Mouse (Mus musculus): ENCODE results near the gene Ift140.
A peak's percentile ranks its signal among the peaks of the same experiment; 100 is the strongest.

Gene Ift140

DNA sequence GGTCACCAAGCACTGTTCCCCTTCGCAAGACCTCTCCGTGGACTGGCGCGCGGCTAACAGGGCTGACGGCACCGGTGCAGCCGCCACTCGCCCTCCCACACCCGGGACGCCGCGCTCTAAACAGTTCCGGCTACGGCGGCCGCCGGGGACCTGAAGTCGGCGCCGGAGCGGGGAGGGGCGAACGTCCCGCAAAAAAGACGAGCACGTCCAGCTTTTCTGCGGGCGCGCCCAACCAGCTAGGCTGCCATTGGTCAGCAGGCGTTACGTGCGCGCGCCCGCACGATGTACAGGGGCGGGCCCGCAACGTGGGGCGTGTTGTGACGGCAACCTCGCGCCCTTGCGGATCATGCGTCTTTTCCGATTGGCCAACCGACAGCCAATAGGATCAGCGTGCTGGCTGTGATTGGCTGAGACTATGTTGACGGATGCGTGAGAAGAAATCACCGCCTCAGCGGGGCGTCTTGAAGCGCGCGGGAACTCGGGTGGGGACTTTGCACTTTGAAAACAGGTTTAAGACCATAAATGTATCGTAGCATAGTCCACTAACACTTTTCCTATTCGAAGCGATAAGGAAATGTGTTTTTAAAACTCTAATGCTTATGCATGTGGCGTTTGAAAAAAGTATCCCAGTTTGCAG, at the start of gene Ift140, which contains the start of gene Cramp1l:
TSS of gene Ift140 (plus strand) at position 431 of the 637 bp plus-strand sequence.
TSS of gene Cramp1l (minus strand) at position 134 of the 637 bp plus-strand sequence.
- DNase-seq, result peak; percentile 96 to 97

- no peak for DNase-seq
These were observed 28.7 kb upstream of the Ift140 start for GRCm38 (mm10) chr17:24987221-24987620.

DNA sequence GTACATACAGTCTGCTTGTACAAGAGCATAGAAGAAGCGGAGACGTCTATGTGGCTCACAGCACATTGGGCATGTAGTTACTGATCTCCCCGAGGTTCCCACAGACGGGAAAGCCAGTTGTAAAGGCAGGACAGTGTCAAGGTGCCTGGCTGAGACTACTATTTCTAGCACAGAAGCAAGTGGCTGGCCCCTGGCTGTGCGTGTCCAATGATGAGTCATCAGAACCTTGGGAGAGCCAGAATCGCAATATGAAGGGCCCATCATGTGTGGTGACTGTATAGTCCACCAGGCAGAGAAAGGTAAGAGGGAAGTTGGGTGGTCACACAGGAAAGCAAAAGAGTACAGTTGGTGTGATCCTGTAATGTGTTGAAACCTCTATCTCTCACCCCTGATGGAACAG, 21.2 kb upstream of the Ift140 start:
- no peak for DNase-seq

DNA sequence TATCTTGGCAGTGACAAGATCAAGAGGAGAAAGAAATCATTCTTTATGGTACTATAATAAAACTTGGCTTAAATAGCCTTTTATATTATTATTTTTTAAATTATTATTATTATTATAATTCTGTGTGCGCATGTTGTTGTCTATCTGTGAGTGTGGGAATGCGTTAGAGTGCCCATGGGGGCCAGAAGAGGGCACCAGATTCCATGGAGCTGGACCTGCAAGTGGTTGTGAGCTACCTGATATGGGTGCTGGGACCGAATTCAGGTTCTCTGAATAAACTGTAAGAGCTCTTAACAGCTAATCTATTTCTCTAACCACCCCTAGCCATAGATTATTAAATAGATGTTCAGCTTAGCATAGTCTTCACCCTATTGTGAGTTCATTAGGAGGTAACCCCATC, 10.8 kb upstream of the Ift140 start:
- DNase-seq, result no peak

GRCm38 (mm10) chr17:25007480-25007879, 8.4 kb upstream of the Ift140 start:
- no peak for DNase-seq

DNA sequence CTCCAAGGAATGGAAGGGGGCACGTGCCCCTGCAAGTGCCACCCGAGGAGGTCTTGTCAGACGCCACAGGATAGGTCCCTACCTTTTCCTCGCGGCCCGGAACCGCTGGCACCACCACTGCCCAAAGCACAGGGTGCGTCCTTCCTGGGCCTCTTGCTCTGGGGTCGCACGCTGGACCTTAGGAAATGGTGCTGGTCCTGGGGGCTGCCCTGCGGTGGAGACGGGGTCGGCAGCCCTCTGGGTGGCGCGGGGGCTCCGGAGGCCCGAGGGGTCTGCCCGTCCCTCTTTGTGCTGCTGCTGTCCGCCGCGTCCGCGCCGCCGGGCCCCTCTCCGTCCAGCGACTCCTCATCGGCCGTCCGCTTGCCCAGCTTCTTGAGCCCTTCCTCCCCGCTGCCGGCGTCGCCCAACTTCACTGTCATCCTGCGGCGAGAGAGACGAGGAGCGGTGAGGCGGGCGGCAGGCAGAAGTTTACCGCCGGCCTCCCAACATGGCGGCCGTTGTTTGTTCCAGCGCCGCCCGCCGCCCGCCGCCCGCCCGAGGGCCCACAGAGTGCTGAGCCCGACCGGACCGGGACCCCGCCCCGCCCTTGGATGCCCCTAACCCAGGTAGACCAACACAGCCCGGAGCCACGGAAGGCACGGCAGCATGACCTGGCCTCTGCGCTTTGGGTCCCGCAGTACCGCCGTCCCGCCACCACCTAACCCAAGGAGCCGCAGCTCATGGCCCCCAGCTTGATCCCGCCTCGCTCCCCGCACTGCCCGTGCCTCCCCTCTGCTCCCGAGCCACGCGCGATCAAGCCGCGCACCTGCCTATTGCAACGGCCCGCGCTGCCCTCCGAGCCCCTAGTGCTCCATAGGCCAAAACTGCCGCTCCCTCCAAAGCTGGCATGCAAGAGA, 2.0 kb upstream of the Ift140 start:
- peak; percentile 9 to 27 for DNase-seq

- DNase-seq, result no peak
These were observed 879 bp upstream of the Ift140 start for GRCm38 (mm10) chr17:25014841-25015570.

DNA sequence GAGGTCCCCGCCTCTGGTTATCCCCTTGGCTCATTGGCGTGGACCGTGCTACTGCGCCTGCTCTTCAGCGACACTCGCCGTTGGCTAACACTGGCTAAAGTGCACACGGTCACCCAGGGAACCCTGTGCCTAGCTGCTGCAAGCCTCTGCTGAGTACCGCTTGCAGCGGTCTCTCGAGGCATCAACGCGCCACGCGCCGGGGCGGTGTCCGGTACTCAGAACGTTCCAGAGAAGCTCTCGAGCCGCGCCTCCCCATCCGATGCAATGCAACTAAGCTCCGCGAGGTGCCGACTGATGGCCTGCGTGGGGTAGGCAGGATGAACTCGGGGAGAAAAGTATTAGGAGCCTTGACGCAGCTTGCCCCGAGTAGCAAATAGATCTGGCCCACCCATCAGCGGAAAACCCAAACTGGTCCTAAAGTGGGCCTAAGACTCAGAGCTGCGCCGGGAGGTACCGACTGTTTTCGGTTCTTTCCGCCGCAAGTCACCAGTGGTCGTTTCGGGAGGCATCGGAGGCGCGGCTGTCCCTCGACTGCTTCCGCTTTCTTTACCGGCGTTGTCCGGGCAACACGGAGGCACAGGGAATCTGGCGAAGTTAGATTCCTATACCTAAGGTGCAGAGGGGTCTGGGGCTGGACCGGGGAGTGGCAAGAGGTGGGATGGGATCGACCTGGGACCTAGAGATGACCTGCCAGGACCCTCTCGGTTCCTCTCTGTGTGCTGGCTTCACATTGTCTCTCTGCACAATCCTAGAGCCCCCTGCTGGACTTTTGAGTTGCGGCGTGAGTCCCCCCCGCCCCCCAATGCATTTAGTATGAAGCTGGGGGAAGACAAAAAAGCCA, 627 bp downstream of the Ift140 start:
- peak; percentile 48 to 59 for DNase-seq

DNA sequence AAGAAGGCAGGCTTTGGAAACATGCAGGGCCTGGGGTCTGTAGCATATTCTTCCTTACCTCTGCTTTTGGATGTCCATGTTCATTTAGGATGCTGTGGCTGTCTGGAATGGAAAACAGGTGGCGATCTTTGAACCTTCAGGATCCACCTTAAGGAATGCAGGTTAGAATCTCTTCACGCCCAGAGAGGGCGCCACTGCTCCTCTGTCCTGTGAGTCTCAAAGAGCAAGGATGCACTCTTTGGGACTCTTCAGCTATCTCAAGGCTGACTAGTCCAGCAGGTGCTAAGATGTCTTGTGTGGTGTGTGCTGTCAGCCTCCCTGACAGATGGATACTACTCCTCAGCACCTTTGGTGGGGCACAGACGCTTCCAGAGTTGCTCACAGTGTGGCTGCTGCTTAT, 20.3 kb downstream of the Ift140 start:
- DNase-seq, result peak in 1 of 2 experiments; percentile 53

GRCm38 (mm10) chr17:25044879-25045278, 29.0 kb downstream of the Ift140 start:
- peak; percentile 41 for DNase-seq

- DNase-seq, result peak; percentile 23 to 32
These were observed 29.4 kb downstream of the Ift140 start for GRCm38 (mm10) chr17:25045281-25045680.

GRCm38 (mm10) chr17:25047143-25047542, 31.3 kb downstream of the Ift140 start:
- peak; percentile 18 to 24 for DNase-seq

GRCm38 (mm10) chr17:25053274-25053673, 37.4 kb downstream of the Ift140 start:
- DNase-seq, result no peak

GRCm38 (mm10) chr17:25057041-25057440, 41.2 kb downstream of the Ift140 start:
- no peak for DNase-seq

DNA sequence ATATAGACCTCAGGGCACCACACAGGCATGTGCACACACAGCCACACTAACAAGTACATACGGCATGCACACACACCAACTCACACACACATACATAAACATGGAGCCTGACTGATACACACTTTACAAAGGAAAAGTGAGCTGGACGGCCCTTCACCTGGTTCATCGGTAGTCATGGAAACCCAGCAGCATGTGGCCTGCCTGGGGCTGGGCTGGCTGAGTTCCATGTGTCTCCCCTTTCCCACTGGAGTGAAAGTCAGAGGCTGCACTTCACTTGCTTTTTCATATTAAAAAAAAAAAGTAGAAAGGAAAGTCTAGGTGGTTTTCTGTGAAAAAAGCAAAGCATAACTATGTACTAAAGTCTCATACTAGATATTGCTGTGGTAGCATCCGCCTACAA, 47.4 kb downstream of the Ift140 start:
- no peak for DNase-seq

DNA sequence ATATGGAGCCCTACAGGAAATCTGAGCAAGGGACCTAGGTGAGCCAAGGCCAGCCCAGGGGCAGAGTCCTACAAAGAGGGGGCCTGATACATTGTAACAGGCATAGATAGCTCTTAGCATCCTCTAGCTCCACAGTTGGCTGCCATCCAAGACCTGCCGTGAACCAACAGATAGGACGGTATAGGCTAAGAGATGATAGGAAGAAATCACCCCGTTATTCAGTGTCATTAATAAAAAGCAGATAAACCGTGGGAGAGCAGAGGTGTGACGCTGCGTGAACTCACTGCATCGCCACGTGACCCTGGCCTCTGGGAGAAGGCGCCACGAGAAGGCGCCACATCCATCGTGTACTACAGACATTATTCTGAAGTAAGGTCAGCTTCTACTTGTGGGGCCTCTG, 48.0 kb downstream of the Ift140 start:
- DNase-seq, result no peak

- DNase-seq, result no peak
These were observed 48.5 kb downstream of the Ift140 start for GRCm38 (mm10) chr17:25064351-25064750.

DNA sequence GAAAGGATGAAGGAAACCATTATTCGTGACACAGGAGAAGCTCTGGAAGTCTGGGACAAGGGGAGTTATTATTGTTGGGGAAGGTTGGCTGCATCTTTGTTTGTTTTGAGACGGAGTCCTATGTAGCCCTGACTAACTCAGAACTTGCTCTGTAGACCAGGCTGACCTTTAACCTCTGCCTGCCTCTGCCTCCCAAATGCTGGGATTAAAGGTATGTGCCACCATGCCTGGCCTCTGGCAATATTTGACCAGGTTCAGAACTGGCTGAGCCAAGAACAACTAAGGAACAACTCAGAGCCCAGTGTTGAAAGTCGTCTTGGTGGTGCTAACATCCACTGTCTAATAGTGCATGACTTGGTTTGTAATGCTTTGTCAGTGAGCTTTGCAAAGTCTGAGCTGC, 49.3 kb downstream of the Ift140 start:
- DNase-seq, result no peak

GRCm38 (mm10) chr17:25066595-25066994, 50.7 kb downstream of the Ift140 start:
- no peak for DNase-seq

GRCm38 (mm10) chr17:25067442-25067851, 51.6 kb downstream of the Ift140 start:
- no peak for DNase-seq

- no peak for DNase-seq
These were observed 52.8 kb downstream of the Ift140 start for GRCm38 (mm10) chr17:25068690-25069089.

DNA sequence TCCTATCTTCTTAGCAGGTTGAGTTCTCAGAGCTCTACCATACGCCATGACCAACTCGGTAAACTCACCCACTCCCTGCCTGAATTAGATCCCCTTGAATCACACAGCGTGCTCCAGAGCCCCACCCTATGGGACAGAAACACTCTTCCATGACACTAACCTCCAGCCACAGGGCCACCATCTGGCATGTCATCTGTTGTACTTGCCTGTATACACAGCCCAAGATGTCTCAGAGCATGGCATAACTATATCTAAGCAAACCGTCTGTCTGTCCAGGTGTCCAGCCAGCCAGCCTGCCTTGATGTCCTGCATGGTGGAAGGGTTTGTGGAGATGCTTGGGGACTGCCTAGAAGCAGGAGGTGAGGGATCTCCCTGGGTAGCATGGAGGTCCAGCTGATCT, 61.0 kb downstream of the Ift140 start:
- DNase-seq, result no peak
